Mouse (Mus musculus): ENCODE data around the gene Scgb1c1. TPM values are rescaled to one million over a fixed set of nuclear protein-coding genes. Genes with fewer than 3 reads are reported as not detected.

The Scgb1c1 gene
- polyA plus RNA-seq (2015; fragmentation: Nextera tagmentation; extraction: Ambion mirVana): 2.0 and 2.2 TPM in 2 replicates

GRCm38 (mm10) chr7:140844905-140845665 is at the start of gene Scgb1c1:
Scgb1c1 (plus strand) TSS chr7:140845547.
- DNase-seq (ENCODE audit: low spot score): peak; percentile 88

GRCm38 (mm10) chr7:140797619-140798018 is 47.7 kb upstream of the Scgb1c1 start:
- no peak for DNase-seq (ENCODE audit: low spot score)

GRCm38 (mm10) chr7:140798212-140798611 is 47.1 kb upstream of the Scgb1c1 start:
- no peak for DNase-seq (ENCODE audit: low spot score)

GRCm38 (mm10) chr7:140802629-140803028 is 42.7 kb upstream of the Scgb1c1 start:
- no peak for DNase-seq (ENCODE audit: low spot score)

- DNase-seq (ENCODE audit: low spot score): peak; percentile 74
Observed at GRCm38 (mm10) chr7:140805704-140806103, 39.6 kb upstream of the Scgb1c1 start.

GRCm38 (mm10) chr7:140810496-140810895 is 34.9 kb upstream of the Scgb1c1 start:
- DNase-seq (ENCODE audit: low spot score): peak; percentile 20

- no peak for DNase-seq (ENCODE audit: low spot score)
Observed at GRCm38 (mm10) chr7:140811714-140812113, 33.6 kb upstream of the Scgb1c1 start.

GRCm38 (mm10) chr7:140812850-140813249 is 32.5 kb upstream of the Scgb1c1 start:
- no peak for DNase-seq (ENCODE audit: low spot score)

GRCm38 (mm10) chr7:140820173-140820572 is 25.2 kb upstream of the Scgb1c1 start:
- no peak for DNase-seq (ENCODE audit: low spot score)

- no peak for DNase-seq (ENCODE audit: low spot score)
Observed at GRCm38 (mm10) chr7:140821305-140821652, 24.1 kb upstream of the Scgb1c1 start.

- no peak for DNase-seq (ENCODE audit: low spot score)
Observed at GRCm38 (mm10) chr7:140821653-140822329, 23.6 kb upstream of the Scgb1c1 start, which contains the start of gene Zfp941. Zfp941 (minus strand) TSS chr7:140822178.

GRCm38 (mm10) chr7:140822731-140823130 is 22.6 kb upstream of the Scgb1c1 start:
- no peak for DNase-seq (ENCODE audit: low spot score)

- DNase-seq (ENCODE audit: low spot score): peak; percentile 49
Observed at GRCm38 (mm10) chr7:140828171-140828881, 17.0 kb upstream of the Scgb1c1 start.

GRCm38 (mm10) chr7:140831447-140831846 is 13.9 kb upstream of the Scgb1c1 start:
- DNase-seq (ENCODE audit: low spot score): no peak

GRCm38 (mm10) chr7:140833341-140833740 is 12.0 kb upstream of the Scgb1c1 start:
- no peak for DNase-seq (ENCODE audit: low spot score)

GRCm38 (mm10) chr7:140834968-140835757 is 10.2 kb upstream of the Scgb1c1 start, which contains the start of gene Urah:
Urah (plus strand) TSS chr7:140835018.
- DNase-seq (ENCODE audit: low spot score): no peak

GRCm38 (mm10) chr7:140835758-140836087 is 9.6 kb upstream of the Scgb1c1 start:
- no peak for DNase-seq (ENCODE audit: low spot score)

- no peak for DNase-seq (ENCODE audit: low spot score)
Observed at GRCm38 (mm10) chr7:140836243-140837115, 8.9 kb upstream of the Scgb1c1 start.

- no peak for DNase-seq (ENCODE audit: low spot score)
Observed at GRCm38 (mm10) chr7:140839556-140839955, 5.8 kb upstream of the Scgb1c1 start.
